19 mouse cellular contexts compared by ENCODE assay signal in the genomic region with DNA sequence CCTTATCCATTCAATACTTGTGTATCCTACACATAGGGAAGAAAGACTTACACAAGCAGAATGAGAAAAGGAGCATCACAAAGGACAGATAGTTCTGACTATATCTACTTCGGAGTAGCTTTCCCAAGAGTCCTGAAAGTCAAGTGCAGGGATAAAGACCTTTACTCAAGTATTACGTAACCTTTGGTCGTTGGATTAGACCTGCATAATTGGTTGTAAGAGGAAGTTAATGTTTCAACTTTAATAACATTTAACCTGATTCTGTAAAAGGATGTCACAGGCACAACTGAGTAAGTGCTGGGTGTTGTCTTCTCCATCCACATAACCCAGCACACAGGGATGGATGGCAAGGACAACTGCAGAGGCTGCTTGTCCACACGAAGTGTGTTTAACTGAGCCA.
"Had no signal": no experiment of that assay in that cellular context is flagged by ENCODE, and none has a peak within 500 bp of the region (broad histone marks: within the 10 kb centered on the region; RNA-seq: fewer than 3 reads in every experiment).

No protein-coding gene starts in this region.

- DNase-seq: kidney, postnatal 25 days; layer of hippocampus, adult 9-11 months; right cerebral cortex, adult 18-20 months; right cerebral cortex, postnatal 14 days; right cerebral cortex, postnatal 4 days; thymus, adult 18-20 months; thymus, postnatal 36 days had no signal

- H3K9me3 ChIP-seq: limb, embryonic 10.5 days; limb, embryonic 13.5 days; liver, embryonic 15.5 days; midbrain, embryonic 12.5 days; midbrain, embryonic 15.5 days; neural tube, embryonic 12.5 days; neural tube, embryonic 15.5 days had no signal

- H3K9ac ChIP-seq: limb, embryonic 13.5 days; liver, embryonic 15.5 days; lung, embryonic 14.5 days; midbrain, embryonic 12.5 days; midbrain, embryonic 15.5 days; neural tube, embryonic 12.5 days; neural tube, embryonic 15.5 days had no signal

- H3K27ac ChIP-seq: layer of hippocampus, adult 2 months; limb, embryonic 10.5 days; limb, embryonic 13.5 days; liver, embryonic 15.5 days; macrophage; midbrain, embryonic 12.5 days; midbrain, embryonic 15.5 days; neural tube, embryonic 12.5 days; neural tube, embryonic 15.5 days had no signal

- H3K4me3 ChIP-seq: layer of hippocampus, adult 2 months; limb, embryonic 10.5 days; limb, embryonic 13.5 days; liver, embryonic 15.5 days; midbrain, embryonic 12.5 days; midbrain, embryonic 15.5 days; neural tube, embryonic 12.5 days; neural tube, embryonic 15.5 days had no signal

- ATAC-seq: intestine, postnatal 0 days; midbrain, embryonic 15.5 days had no signal

- H3K4me2 ChIP-seq: limb, embryonic 13.5 days; liver, embryonic 11.5 days; liver, embryonic 15.5 days; lung, embryonic 14.5 days; midbrain, embryonic 12.5 days; midbrain, embryonic 15.5 days; neural tube, embryonic 12.5 days; neural tube, embryonic 15.5 days had no signal

- H3K27me3 ChIP-seq: limb, embryonic 13.5 days; liver, embryonic 15.5 days; midbrain, embryonic 12.5 days; midbrain, embryonic 15.5 days; neural tube, embryonic 12.5 days; neural tube, embryonic 15.5 days had no signal

- H3K4me1 ChIP-seq: limb, embryonic 10.5 days; limb, embryonic 13.5 days; liver, embryonic 15.5 days; midbrain, embryonic 12.5 days; midbrain, embryonic 15.5 days; neural tube, embryonic 12.5 days; neural tube, embryonic 15.5 days had no signal
